Mouse (Mus musculus) limb, embryonic 14.5 days (tissue): ENCODE measurements around the gene Slc19a3. TPM values are rescaled to one million over a fixed set of nuclear protein-coding genes. Genes with fewer than 3 reads are reported as not detected.

Source experiments
- ATAC-seq: fragments of 200-750 bp; cut with Nextera tagmentation; 2 replicates; pipeline ENCODE4 v1.8.0; 2017; ENCODE audit warnings: low read depth, moderate number of reproducible peaks, moderate TSS enrichment; ENCODE audit not compliant: low FRiP score
- DNase-seq: peaks from one replicate; pipeline ENCODE4 v3.0.0-alpha.2; 2015; ENCODE audit warnings: low spot score
- H3K27ac ChIP-seq: fragments of 300-500 bp; sonication (generic); replicated peaks from 2 replicates; pipeline ENCODE4 v1.5.1; 2014; ENCODE audit warnings: low read depth, mild to moderate bottlenecking, low read length, moderate library complexity, mixed read lengths
- H3K27me3 ChIP-seq: fragments of 300-500 bp; sonication (generic); 2 replicates; pipeline ENCODE4 v1.6.1; 2014; ENCODE audit warnings: low read length, mixed read lengths; ENCODE audit not compliant: control insufficient read depth, insufficient read depth
- H3K36me3 ChIP-seq: fragments of 300-500 bp; sonication (generic); 2 replicates; pipeline ENCODE4 v1.6.1; 2014; ENCODE audit warnings: mild to moderate bottlenecking, low read length, moderate library complexity, mixed read lengths; ENCODE audit not compliant: control insufficient read depth, insufficient read depth
- H3K4me1 ChIP-seq: fragments of 300-500 bp; sonication (generic); 2 replicates; pipeline ENCODE4 v1.6.1; 2014; ENCODE audit warnings: antibody characterized with exemption, low read length, mixed read lengths; ENCODE audit not compliant: control insufficient read depth, insufficient read depth
- H3K4me2 ChIP-seq: fragments of 300-500 bp; sonication (generic); replicated peaks from 2 replicates; pipeline ENCODE4 v1.6.1; 2014; ENCODE audit warnings: low read depth, mild to moderate bottlenecking, low read length, moderate library complexity; ENCODE audit not compliant: severe bottlenecking
- H3K4me3 ChIP-seq: fragments of 300-500 bp; sonication (generic); replicated peaks from 2 replicates; pipeline ENCODE4 v1.5.1; 2014; ENCODE audit warnings: low read length
- H3K9ac ChIP-seq: fragments of 300-500 bp; sonication (generic); 2 replicates; pipeline ENCODE4 v1.6.1; 2014; ENCODE audit warnings: mild to moderate bottlenecking, low read depth, low read length, moderate library complexity; ENCODE audit not compliant: severe bottlenecking
- H3K9me3 ChIP-seq: fragments of 300-500 bp; sonication (generic); 2 replicates; pipeline ENCODE4 v1.6.1; 2016; ENCODE audit warnings: low read length; ENCODE audit not compliant: control insufficient read depth
- POLR2A ChIP-seq: fragments of 200-500 bp; IDR thresholded peaks from 2 replicates; pipeline ENCODE4 v1.8.0; 2012; ENCODE audit warnings: inconsistent platforms, mild to moderate bottlenecking, moderate library complexity, borderline replicate concordance; ENCODE audit not compliant: insufficient read depth, insufficient read length; ENCODE audit errors: extremely low read depth
- WGBS: fragments of 180-500 bp; shearing (Covaris S2); extraction: QIAGEN DNeasy Blood & Tissue Kit; methylation state at CpG from one replicate; pipeline ENCODE4 v1.1.7; 2014; 5-methylcytosine and 5-hydroxymethylcytosine counted together
- polyA plus RNA-seq, 2 experiments: library from polyadenylated mRNA; depleted of rRNA in 1 of 2; stranded (reverse) in 1 of 2; unstranded in 1 of 2; fragments of >200 nt; fragmentation: Nextera tagmentation in 1 of 2; extraction: Ambion mirVana in 1 of 2; gene quantifications; 2 replicates each; pipeline versions ENCODE4 v1.2.1 to v1.2.3; 2012 to 2014

Slc19a3 gene
- polyA plus RNA-seq (2012; rRNA removed) (1.2 and 1.3 TPM in 2 replicates), polyA plus RNA-seq (2014; fragmentation: Nextera tagmentation; extraction: Ambion mirVana) (0.35 and 0.54 TPM in 2 replicates)

GRCm38 (mm10) chr1:83038109-83038672 lies at the start of gene Slc19a3:
TSS of gene Slc19a3 (minus strand) at chr1:83038448.
- H3K27me3 ChIP-seq, result no peaks in the 10 kb centered on the region
- H3K9ac ChIP-seq, result peak within 1 kb of the TSS; percentile 49
- DNase-seq, result peak; percentile 69
- peak within 1 kb of the TSS; percentile 50 for H3K4me2 ChIP-seq
- TF ChIP-seq POLR2A, result 0 out of 2 replicates have a peak, but pooled peaks have one; percentile 43
- ATAC-seq, result peak; percentile 90
- WGBS, result under 1% methylated on average over 23 of the region's 25 CpGs
- no peaks in the 10 kb centered on the region; the same call in 1 of the 2 replicates for H3K4me1 ChIP-seq
- H3K4me3 ChIP-seq, result peak within 1 kb of the TSS; percentile 45
- no peaks in the 10 kb centered on the region for H3K9me3 ChIP-seq
- H3K36me3 ChIP-seq, result no peaks in the 10 kb centered on the region
- H3K27ac ChIP-seq, result peak within 1 kb of the TSS; percentile 29; the same call in 1 of the 2 replicates

GRCm38 (mm10) chr1:83084790-83085189 lies 46.5 kb upstream of the Slc19a3 start:
- H3K4me2 ChIP-seq, result no peak overlapping the region
- no peaks in the 10 kb centered on the region for H3K36me3 ChIP-seq
- TF ChIP-seq POLR2A, result no peak
- no peak overlapping the region for H3K4me3 ChIP-seq
- DNase-seq (no peak), ATAC-seq (no peak)
- no peaks in the 10 kb centered on the region for H3K4me1 ChIP-seq
- H3K27me3 ChIP-seq, result no peaks in the 10 kb centered on the region
- WGBS, result 87% methylated on average over 2 of the region's 2 CpGs
- H3K9me3 ChIP-seq, result no peaks in the 10 kb centered on the region
- H3K9ac ChIP-seq, result no peak overlapping the region
- no peak overlapping the region for H3K27ac ChIP-seq

GRCm38 (mm10) chr1:83077016-83077415 lies 38.8 kb upstream of the Slc19a3 start:
- Histone ChIP-seq H3K27ac (no peak overlapping the region), H3K4me1 (no peaks in the 10 kb centered on the region), H3K4me3 (no peak overlapping the region), H3K27me3 (no peaks in the 10 kb centered on the region), H3K4me2 (no peak overlapping the region), H3K36me3 (no peaks in the 10 kb centered on the region), H3K9ac (no peak overlapping the region), H3K9me3 (no peaks in the 10 kb centered on the region)
- ATAC-seq (no peak), DNase-seq (no peak)
- 72% methylated on average over 6 of the region's 6 CpGs for WGBS
- no peak for TF ChIP-seq POLR2A

- Histone ChIP-seq H3K9ac (0 out of 2 replicates have a peak overlapping the region, but pooled peaks have one; percentile 36), H3K27me3 (no peaks in the 10 kb centered on the region), H3K27ac (no peak overlapping the region), H3K4me2 (peak overlapping the region; percentile 42), H3K9me3 (no peaks in the 10 kb centered on the region), H3K4me1 (no peaks in the 10 kb centered on the region), H3K36me3 (no peaks in the 10 kb centered on the region), H3K4me3 (0 out of 2 replicates have a peak overlapping the region, but pooled peaks have one; percentile 13)
- DNase-seq, result peak; percentile 76
- ATAC-seq, result peak; percentile 84; the same call in 1 of the 2 replicates
- TF ChIP-seq POLR2A, result no peak
- 50% methylated on average over 11 of the region's 11 CpGs for WGBS
Observed at GRCm38 (mm10) chr1:83076190-83076917, 38.1 kb upstream of the Slc19a3 start.

GRCm38 (mm10) chr1:83075526-83076189 lies 37.4 kb upstream of the Slc19a3 start:
- Histone ChIP-seq H3K4me3 (0 out of 2 replicates have a peak overlapping the region, but pooled peaks have one; percentile 13), H3K36me3 (no peaks in the 10 kb centered on the region), H3K9me3 (no peaks in the 10 kb centered on the region), H3K27me3 (no peaks in the 10 kb centered on the region), H3K4me2 (peak overlapping the region; percentile 42), H3K9ac (0 out of 2 replicates have a peak overlapping the region, but pooled peaks have one; percentile 36), H3K27ac (no peak overlapping the region), H3K4me1 (no peaks in the 10 kb centered on the region)
- no peak for TF ChIP-seq POLR2A
- DNase-seq, result no peak
- ATAC-seq, result no peak
- 45% methylated on average over 15 of the region's 15 CpGs for WGBS
